Mouse (Mus musculus) heart, embryonic 12.5 days (tissue): ENCODE data around the gene Gpc5. TPM values are rescaled to one million over a fixed set of nuclear protein-coding genes. Genes with fewer than 3 reads are reported as not detected.

Source experiments
- ATAC-seq: fragments of 200-750 bp; cut with Nextera tagmentation; 2 replicates; pipeline ENCODE4 v1.8.0; 2017; ENCODE audit warnings: moderate TSS enrichment, moderate library complexity; ENCODE audit not compliant: insufficient number of reproducible peaks, low FRiP score
- H3K27ac ChIP-seq: fragments of 300-500 bp; sonication (generic); 2 replicates; pipeline ENCODE4 v1.5.1; 2016; ENCODE audit warnings: mild to moderate bottlenecking, moderate library complexity; ENCODE audit not compliant: poor library complexity, severe bottlenecking
- H3K27me3 ChIP-seq: fragments of 300-500 bp; sonication (generic); replicated peaks from 2 replicates; pipeline ENCODE4 v1.6.1; 2016; ENCODE audit warnings: mild to moderate bottlenecking, moderate library complexity
- H3K36me3 ChIP-seq: fragments of 300-500 bp; sonication (generic); 2 replicates; pipeline ENCODE4 v1.6.1; 2016; ENCODE audit warnings: mild to moderate bottlenecking, moderate library complexity
- H3K4me1 ChIP-seq: fragments of 300-500 bp; sonication (generic); replicated peaks from 2 replicates; pipeline ENCODE4 v1.6.1; 2016; ENCODE audit warnings: mild to moderate bottlenecking
- H3K4me2 ChIP-seq: fragments of 300-500 bp; sonication (generic); 2 replicates; pipeline ENCODE4 v1.6.1; 2016; ENCODE audit warnings: mild to moderate bottlenecking, moderate library complexity
- H3K4me3 ChIP-seq: fragments of 300-500 bp; sonication (generic); 2 replicates; pipeline ENCODE4 v1.5.1; 2016; ENCODE audit warnings: mild to moderate bottlenecking
- H3K9ac ChIP-seq: fragments of 300-500 bp; sonication (generic); 2 replicates; pipeline ENCODE4 v1.6.1; 2016; ENCODE audit warnings: mild to moderate bottlenecking, moderate library complexity
- H3K9me3 ChIP-seq: fragments of 300-500 bp; sonication (generic); replicated peaks from 2 replicates; pipeline ENCODE4 v1.6.1; 2016; ENCODE audit warnings: mild to moderate bottlenecking, moderate library complexity
- WGBS: fragments of 180-500 bp; shearing (Covaris S2); methylation state at CpG from one replicate; pipeline ENCODE4 v1.1.7; 2016; 5-methylcytosine and 5-hydroxymethylcytosine counted together
- polyA plus RNA-seq: library from polyadenylated mRNA; unstranded; fragments of >200 nt; fragmentation: Nextera tagmentation; extraction: Ambion mirVana; gene quantifications from 2 replicates; pipeline ENCODE4 v1.2.1, GENCODE M21; 2016

Gpc5 gene
- polyA plus RNA-seq, 1 experiment from 2014 or later = 0.57 TPM

DNA sequence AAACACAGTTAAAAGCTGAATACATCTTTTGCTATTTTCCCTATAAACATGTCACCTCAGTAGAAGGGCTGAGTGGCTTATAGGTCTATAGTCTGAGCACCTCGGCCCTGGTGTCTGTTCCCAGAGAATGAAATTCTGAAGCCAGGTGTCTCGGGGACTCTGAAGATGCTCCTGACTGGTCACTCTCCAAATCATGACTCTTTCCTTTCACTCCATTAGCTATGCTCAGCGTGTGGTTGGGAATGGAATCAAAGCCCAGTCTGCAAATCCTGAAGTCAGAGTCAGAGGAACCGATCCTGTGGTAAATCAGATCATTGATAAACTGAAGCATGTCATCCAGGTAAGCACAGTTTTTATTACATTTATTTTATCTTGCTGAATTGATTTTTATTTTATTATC lies 460.0 kb downstream of the Gpc5 start:
- Histone ChIP-seq H3K4me2 (no peak overlapping the region), H3K4me1 (no peaks in the 10 kb centered on the region), H3K9ac (no peak overlapping the region), H3K27me3 (no peaks in the 10 kb centered on the region), H3K4me3 (no peak overlapping the region), H3K36me3 (no peaks in the 10 kb centered on the region), H3K9me3 (no peaks in the 10 kb centered on the region), H3K27ac (no peak overlapping the region)
- no peak for ATAC-seq
- WGBS = 76% methylated on average over 4 of the region's 4 CpGs

- no peak overlapping the region for H3K9ac ChIP-seq
- no peak for ATAC-seq
- H3K9me3 ChIP-seq = no peaks in the 10 kb centered on the region
- no peaks in the 10 kb centered on the region for H3K27me3 ChIP-seq
- no peaks in the 10 kb centered on the region for H3K4me1 ChIP-seq
- H3K36me3 ChIP-seq = no peaks in the 10 kb centered on the region
- H3K4me3 ChIP-seq = no peak overlapping the region
- H3K27ac ChIP-seq = no peak overlapping the region
- H3K4me2 ChIP-seq = no peak overlapping the region
- 64% methylated on average over 3 of the region's 3 CpGs for WGBS
Observed at GRCm38 (mm10) chr14:115580466-115581255, 488.6 kb downstream of the Gpc5 start.

DNA sequence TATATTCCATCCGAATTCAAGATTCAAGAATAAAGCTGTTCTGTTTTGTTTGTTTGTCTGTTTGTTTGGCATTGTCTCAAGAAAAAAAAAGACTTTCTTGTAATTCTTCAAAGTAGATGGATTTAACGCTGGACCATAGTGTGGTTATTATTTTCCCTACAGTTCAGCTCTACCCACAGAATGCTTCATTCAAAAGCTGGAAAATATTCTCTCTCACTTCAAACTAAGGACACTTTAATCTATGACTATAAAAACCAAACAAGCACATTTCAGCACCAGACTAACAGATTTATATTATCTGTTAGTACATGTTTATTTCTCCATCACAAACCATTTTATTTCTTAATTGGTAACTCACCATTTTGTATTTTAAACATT lies 489.2 kb downstream of the Gpc5 start:
- H3K4me3 ChIP-seq = no peak overlapping the region
- ATAC-seq = no peak
- no peaks in the 10 kb centered on the region for H3K9me3 ChIP-seq
- H3K4me2 ChIP-seq = no peak overlapping the region
- no peak overlapping the region for H3K9ac ChIP-seq
- no peaks in the 10 kb centered on the region for H3K36me3 ChIP-seq
- no peak overlapping the region for H3K27ac ChIP-seq
- no peaks in the 10 kb centered on the region for H3K27me3 ChIP-seq
- WGBS = 63% methylated on average over 2 of the region's 2 CpGs
- no peaks in the 10 kb centered on the region for H3K4me1 ChIP-seq

- Histone ChIP-seq H3K27ac (no peak overlapping the region), H3K4me2 (no peak overlapping the region), H3K4me1 (no peaks in the 10 kb centered on the region), H3K9ac (no peak overlapping the region), H3K4me3 (no peak overlapping the region), H3K36me3 (no peaks in the 10 kb centered on the region), H3K9me3 (0 out of 2 replicates have a peak, but pooled peaks cover 2% of the 10 kb centered on the region), H3K27me3 (no peaks in the 10 kb centered on the region)
- no peak; the same call in 1 of the 2 replicates for ATAC-seq
- WGBS = 58% methylated on average over 8 of the region's 8 CpGs
Observed at GRCm38 (mm10) chr14:115600259-115601029, 508.4 kb downstream of the Gpc5 start.

GRCm38 (mm10) chr14:115614154-115614553 lies 522.1 kb downstream of the Gpc5 start:
- Histone ChIP-seq H3K9me3 (no peaks in the 10 kb centered on the region), H3K4me1 (no peaks in the 10 kb centered on the region), H3K27me3 (no peaks in the 10 kb centered on the region), H3K4me2 (no peak overlapping the region), H3K9ac (no peak overlapping the region), H3K4me3 (no peak overlapping the region), H3K27ac (no peak overlapping the region), H3K36me3 (no peaks in the 10 kb centered on the region)
- no peak for ATAC-seq
- 64% methylated on average over 4 of the region's 4 CpGs for WGBS

GRCm38 (mm10) chr14:115616305-115616704 lies 524.3 kb downstream of the Gpc5 start:
- H3K4me1 ChIP-seq = no peaks in the 10 kb centered on the region
- H3K27ac ChIP-seq = no peak overlapping the region
- H3K27me3 ChIP-seq = no peaks in the 10 kb centered on the region
- WGBS = 59% methylated on average over 2 of the region's 2 CpGs
- H3K4me2 ChIP-seq = no peak overlapping the region
- no peak for ATAC-seq
- H3K4me3 ChIP-seq = no peak overlapping the region
- no peak overlapping the region for H3K9ac ChIP-seq
- no peaks in the 10 kb centered on the region for H3K9me3 ChIP-seq
- H3K36me3 ChIP-seq = no peaks in the 10 kb centered on the region

- 50% methylated on average over 7 of the region's 7 CpGs for WGBS
- no peak overlapping the region for H3K27ac ChIP-seq
- H3K36me3 ChIP-seq = no peaks in the 10 kb centered on the region
- no peak overlapping the region for H3K4me2 ChIP-seq
- H3K27me3 ChIP-seq = no peaks in the 10 kb centered on the region
- no peak overlapping the region for H3K9ac ChIP-seq
- no peak for ATAC-seq
- no peaks in the 10 kb centered on the region for H3K4me1 ChIP-seq
- no peaks in the 10 kb centered on the region for H3K9me3 ChIP-seq
- H3K4me3 ChIP-seq = no peak overlapping the region
Observed at GRCm38 (mm10) chr14:115616846-115617245, 524.8 kb downstream of the Gpc5 start.

- Histone ChIP-seq H3K9ac (no peak overlapping the region), H3K36me3 (no peaks in the 10 kb centered on the region), H3K4me1 (no peaks in the 10 kb centered on the region), H3K27me3 (no peaks in the 10 kb centered on the region), H3K4me2 (no peak overlapping the region), H3K9me3 (no peaks in the 10 kb centered on the region), H3K27ac (no peak overlapping the region), H3K4me3 (no peak overlapping the region)
- no peak for ATAC-seq
Observed at GRCm38 (mm10) chr14:115620473-115620872, 528.5 kb downstream of the Gpc5 start.

GRCm38 (mm10) chr14:115631160-115631898 lies 539.3 kb downstream of the Gpc5 start:
- Histone ChIP-seq H3K27ac (no peak overlapping the region), H3K36me3 (no peaks in the 10 kb centered on the region), H3K4me2 (no peak overlapping the region), H3K27me3 (no peaks in the 10 kb centered on the region), H3K9me3 (no peaks in the 10 kb centered on the region; the same call in 1 of the 2 replicates), H3K9ac (no peak overlapping the region), H3K4me1 (no peaks in the 10 kb centered on the region), H3K4me3 (no peak overlapping the region)
- 82% methylated on average over 7 of the region's 7 CpGs for WGBS
- ATAC-seq = no peak

- ATAC-seq = no peak
- H3K9ac ChIP-seq = no peak overlapping the region
- H3K4me3 ChIP-seq = no peak overlapping the region
- H3K4me1 ChIP-seq = no peaks in the 10 kb centered on the region
- H3K27me3 ChIP-seq = no peaks in the 10 kb centered on the region
- no peak overlapping the region for H3K4me2 ChIP-seq
- H3K36me3 ChIP-seq = no peaks in the 10 kb centered on the region
- H3K9me3 ChIP-seq = no peaks in the 10 kb centered on the region; the same call in 1 of the 2 replicates
- WGBS = 67% methylated on average over 1 of the region's 1 CpGs
- no peak overlapping the region for H3K27ac ChIP-seq
Observed at GRCm38 (mm10) chr14:115633311-115633710, 541.3 kb downstream of the Gpc5 start.

DNA sequence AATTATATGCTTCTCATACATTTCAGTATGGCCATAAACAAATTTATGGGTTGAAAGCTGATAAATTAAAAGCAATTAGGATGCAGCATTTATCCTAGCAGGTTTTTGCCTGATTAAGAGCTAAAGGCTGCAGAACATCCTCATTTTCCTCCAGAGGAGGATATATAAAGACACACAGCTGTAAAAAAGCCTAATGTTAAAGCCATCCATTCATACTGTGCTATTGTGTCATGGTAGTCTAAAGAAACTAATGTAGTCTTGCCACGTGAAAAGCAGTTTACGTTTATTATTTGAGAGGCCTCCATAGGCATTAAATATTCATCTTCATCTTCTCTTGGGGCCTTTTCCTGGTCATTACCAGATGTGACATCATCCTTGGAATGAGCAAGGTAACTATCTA lies 587.9 kb downstream of the Gpc5 start:
- Histone ChIP-seq H3K4me1 (no peaks in the 10 kb centered on the region), H3K27me3 (no peaks in the 10 kb centered on the region), H3K9me3 (no peaks in the 10 kb centered on the region), H3K4me3 (no peak overlapping the region), H3K36me3 (no peaks in the 10 kb centered on the region), H3K9ac (no peak overlapping the region), H3K4me2 (no peak overlapping the region), H3K27ac (no peak overlapping the region)
- 76% methylated on average over 2 of the region's 2 CpGs for WGBS
- ATAC-seq = no peak
